Mouse (Mus musculus) gastrocnemius, adult 2 months (tissue): Measurements from ENCODE around the gene Insc. TPM values are rescaled to one million over a fixed set of nuclear protein-coding genes. Genes with fewer than 3 reads are reported as not detected.

ENCODE experiments used
- DNase-seq: peaks from one replicate; pipeline ENCODE4 v3.0.0; 2022
- H3K27ac ChIP-seq: fragments of 200-600 bp; 2 replicates; pipeline ENCODE4 v1.8.1; 2022; ENCODE audit warnings: mild to moderate bottlenecking
- H3K4me3 ChIP-seq: fragments of 200-600 bp; 2 replicates; pipeline ENCODE4 v1.8.1; 2022; ENCODE audit warnings: mild to moderate bottlenecking, moderate library complexity
- CTCF ChIP-seq: fragments of 200-600 bp; IDR thresholded peaks from 2 replicates; pipeline ENCODE4 v1.8.1; 2022; ENCODE audit warnings: antibody characterized with exemption, mild to moderate bottlenecking, moderate library complexity
- intact Hi-C: fragments of 180-260 bp; cut with DNase I; formaldehyde crosslinking; loops from one replicate; pipeline ENCODE4 v1.15.1; 2025
- total RNA-seq, 2 experiments: library from RNA; stranded (reverse); gene quantifications; 2 replicates each; pipeline ENCODE4 v1.2.3; 2021

The Insc gene
- total RNA-seq, 2 experiments from 2014 or later = 0.48 to 1.9 TPM

DNA sequence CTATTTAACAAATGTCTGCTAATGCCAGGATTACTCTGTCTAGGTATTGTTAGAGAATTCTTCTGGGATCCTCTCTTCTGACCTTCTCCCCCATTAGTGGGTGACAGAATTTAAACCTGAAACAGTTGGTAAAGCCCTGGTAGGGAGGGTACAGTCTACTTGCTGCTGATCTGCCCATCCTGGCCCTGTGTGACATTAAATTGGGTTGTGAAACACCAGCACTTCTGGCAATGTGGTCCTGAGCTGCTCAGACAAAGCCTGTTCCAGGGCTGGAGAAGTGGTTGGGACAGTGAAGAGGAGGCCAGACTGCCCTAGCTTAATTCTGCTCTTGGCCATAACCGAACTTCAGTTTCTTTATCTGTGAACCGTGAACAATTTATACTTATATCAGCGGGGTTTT, 27.1 kb downstream of the Insc start:
- intact Hi-C loops = no loop called here
- H3K4me3 ChIP-seq = no peak overlapping the region
- DNase-seq = no peak
- no peak for TF ChIP-seq CTCF
- no peak overlapping the region for H3K27ac ChIP-seq

DNA sequence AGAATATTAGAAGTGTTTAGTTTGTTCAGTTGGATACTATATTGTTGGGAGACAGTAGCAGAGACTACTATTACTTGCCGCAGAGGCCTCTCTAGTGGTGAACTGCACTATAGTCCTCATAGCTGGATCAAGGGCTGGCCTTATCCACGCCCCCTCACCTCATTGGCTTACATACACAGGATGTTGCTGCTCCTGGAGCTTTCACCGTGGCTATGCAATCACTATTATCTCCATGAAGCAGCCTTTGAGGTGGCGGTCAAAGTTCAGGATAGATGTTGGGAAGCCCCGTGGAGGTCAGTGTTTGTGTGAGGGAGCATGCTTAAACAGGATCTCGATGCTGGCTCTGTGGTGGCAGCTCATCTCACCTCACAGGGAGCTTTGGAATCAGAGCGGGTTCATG, 28.3 kb downstream of the Insc start:
- Histone ChIP-seq H3K27ac (no peak overlapping the region), H3K4me3 (no peak overlapping the region)
- intact Hi-C loops = no loop called here
- no peak for DNase-seq
- TF ChIP-seq CTCF = no peak

DNA sequence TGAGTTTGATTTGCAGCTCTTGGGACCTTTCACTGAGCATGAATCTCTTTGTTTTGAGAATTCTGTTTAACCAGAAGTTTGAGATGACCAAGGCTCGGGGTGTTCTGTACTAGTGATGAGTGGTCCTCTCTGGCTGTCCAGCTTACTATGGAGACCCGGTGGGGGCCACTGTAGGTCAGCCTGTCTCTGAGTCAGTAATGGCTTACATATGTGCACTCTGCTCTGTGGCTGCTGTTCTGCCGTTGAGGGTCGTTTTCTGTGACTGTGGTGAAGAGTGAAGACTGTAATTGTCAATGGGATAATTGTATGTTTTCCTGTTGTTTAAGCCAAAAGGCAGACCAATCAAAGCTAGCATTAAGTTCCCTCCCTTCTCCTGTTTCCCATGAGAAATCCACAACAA, 30.3 kb downstream of the Insc start:
- no peak for TF ChIP-seq CTCF
- Histone ChIP-seq H3K4me3 (no peak overlapping the region), H3K27ac (no peak overlapping the region)
- intact Hi-C loops = no loop called here
- no peak for DNase-seq

GRCm38 (mm10) chr7:114775856-114776255, 32.4 kb downstream of the Insc start:
- Histone ChIP-seq H3K27ac (no peak overlapping the region), H3K4me3 (no peak overlapping the region)
- intact Hi-C loops = no loop called here
- DNase-seq = no peak
- no peak for TF ChIP-seq CTCF

DNA sequence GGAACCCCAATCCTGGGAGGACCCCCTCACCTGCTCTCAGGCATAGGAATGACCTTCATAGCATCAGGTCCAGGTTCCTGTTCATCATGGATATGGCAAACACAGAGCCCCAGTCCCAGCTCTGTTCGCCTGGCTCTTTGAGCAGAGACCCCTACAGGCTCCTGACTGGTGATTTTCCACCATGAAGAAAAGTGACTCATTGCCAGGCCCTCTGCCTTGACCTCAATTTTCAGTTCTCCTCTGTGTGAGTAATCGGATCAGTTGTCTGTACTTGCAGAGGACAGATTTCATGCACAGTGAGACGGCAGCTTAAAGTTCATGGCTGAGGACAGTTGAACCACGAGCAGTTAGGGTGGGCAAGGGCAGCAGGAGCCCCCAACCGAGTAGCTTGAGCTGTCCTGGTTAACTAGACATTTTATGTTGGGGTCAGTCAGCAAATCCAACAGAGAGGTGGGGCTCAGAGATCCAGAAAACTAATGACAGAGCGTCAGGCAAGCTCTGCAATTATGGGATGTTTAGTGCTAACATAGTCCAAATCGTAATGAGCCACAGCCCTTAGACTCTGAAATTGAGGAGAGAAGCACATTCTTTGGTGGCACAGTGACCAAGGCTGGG, 34.8 kb downstream of the Insc start:
- no peak overlapping the region for H3K4me3 ChIP-seq
- H3K27ac ChIP-seq = no peak overlapping the region
- intact Hi-C loops = no loop called here
- no peak for DNase-seq
- TF ChIP-seq CTCF = no peak

DNA sequence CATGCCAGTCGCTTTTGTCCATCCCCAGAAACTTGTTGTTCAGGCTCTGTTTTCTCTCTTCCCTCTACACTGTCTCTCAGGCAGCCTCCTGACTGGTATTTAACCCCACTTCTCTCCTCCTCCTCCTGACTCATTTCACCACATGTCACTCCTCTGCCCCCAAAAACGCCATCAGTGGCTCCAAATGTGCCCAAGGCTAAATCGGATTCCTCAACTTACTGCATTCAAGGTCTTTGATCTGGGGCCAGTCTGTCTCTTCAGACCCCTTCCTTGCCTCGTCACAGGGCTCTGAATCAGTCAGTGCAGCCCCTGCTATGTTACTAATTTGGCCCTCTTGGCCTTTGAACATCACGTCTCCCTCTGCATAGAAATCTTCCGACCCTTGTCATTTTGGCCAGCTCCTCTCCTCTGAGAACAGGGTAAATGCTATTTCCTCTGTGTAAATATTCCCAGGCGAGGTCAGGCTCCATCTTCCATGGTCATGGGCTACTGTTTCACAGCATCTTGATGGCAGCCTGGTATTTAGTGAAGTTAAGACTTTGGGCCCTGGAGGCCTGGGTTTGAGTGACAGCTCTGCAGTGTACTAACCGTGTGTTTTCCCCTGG, 35.7 kb downstream of the Insc start:
- no peak for DNase-seq
- no peak overlapping the region for H3K4me3 ChIP-seq
- no peak for TF ChIP-seq CTCF
- intact Hi-C loops = no loop called here
- H3K27ac ChIP-seq = no peak overlapping the region

DNA sequence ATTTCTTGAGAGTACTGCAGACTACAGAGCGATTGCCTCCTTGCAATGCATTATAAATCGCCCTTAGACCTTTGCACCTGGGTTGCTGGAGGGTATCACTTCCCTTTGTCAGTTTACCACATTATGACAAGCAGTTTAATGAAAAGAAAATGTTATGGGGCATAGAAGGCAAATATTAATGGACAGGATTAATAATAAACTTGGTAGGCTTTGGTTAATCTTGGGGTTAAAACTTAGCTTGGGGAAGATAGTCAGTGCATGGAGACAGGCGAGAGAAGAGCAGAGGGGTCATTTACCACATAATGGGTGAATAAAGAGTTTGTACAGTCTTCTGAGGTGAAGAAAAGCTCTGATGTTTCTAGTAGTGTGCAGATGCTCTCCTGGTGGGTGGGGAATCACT, 39.8 kb downstream of the Insc start:
- Histone ChIP-seq H3K4me3 (no peak overlapping the region), H3K27ac (no peak overlapping the region)
- no peak for TF ChIP-seq CTCF
- intact Hi-C loops = no loop called here
- no peak for DNase-seq

- no peak overlapping the region for H3K27ac ChIP-seq
- no peak overlapping the region for H3K4me3 ChIP-seq
- no peak for DNase-seq
- intact Hi-C loops = no loop called here
- no peak for TF ChIP-seq CTCF
These were observed 47.6 kb downstream of the Insc start for GRCm38 (mm10) chr7:114791087-114791486.

DNA sequence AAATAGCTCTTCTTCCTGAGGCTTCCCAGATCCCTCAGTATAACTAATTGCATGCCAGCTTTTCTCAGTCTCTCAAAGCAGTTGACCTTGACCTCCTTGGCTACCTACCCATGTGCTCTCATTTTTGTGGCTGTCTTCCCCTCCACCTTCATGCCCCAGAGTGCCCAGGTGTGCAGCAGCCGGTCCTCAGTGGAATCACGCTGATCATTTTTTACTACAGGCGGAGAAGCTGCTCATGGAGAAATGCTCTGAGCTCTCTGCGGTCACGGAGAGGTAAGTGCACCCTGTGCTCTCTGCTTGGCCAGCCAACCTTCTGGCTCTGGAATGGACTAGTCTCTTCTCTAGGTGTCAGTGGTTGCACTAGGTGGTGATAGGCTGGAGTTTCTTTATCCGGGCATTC, 48.5 kb downstream of the Insc start:
- no peak for DNase-seq
- Histone ChIP-seq H3K4me3 (no peak overlapping the region), H3K27ac (no peak overlapping the region)
- intact Hi-C loops = no loop called here
- no peak for TF ChIP-seq CTCF

- no peak for DNase-seq
- no peak for TF ChIP-seq CTCF
- intact Hi-C loops = no loop called here
- no peak overlapping the region for H3K27ac ChIP-seq
- no peak overlapping the region for H3K4me3 ChIP-seq
These were observed 50.9 kb downstream of the Insc start for GRCm38 (mm10) chr7:114794400-114794799.

DNA sequence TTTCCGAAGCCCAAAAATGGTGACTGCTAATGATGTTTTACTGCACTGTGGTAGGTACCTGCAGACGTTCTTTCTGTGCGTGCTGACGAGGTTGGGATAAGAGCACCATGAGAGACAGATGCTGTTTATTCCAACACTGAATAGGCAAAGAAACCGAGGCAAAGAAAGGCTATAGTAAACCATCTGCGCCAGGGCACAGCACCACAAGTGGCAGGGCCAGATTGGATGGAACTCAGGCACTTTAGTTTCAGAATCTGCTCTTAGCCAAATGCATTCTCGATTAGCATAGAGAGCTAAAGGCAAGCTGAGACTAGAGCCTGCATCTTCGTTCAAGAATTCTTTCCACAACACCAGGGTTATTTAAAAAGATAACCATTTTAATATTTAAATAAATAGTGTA, 59.1 kb downstream of the Insc start:
- Histone ChIP-seq H3K27ac (no peak overlapping the region), H3K4me3 (no peak overlapping the region)
- intact Hi-C loops = no loop called here
- no peak for TF ChIP-seq CTCF
- DNase-seq = no peak

GRCm38 (mm10) chr7:114805311-114805710, 61.8 kb downstream of the Insc start:
- TF ChIP-seq CTCF = no peak
- no peak for DNase-seq
- H3K4me3 ChIP-seq = no peak overlapping the region
- intact Hi-C loops = no loop called here
- H3K27ac ChIP-seq = no peak overlapping the region; the same call in 1 of the 2 replicates

DNA sequence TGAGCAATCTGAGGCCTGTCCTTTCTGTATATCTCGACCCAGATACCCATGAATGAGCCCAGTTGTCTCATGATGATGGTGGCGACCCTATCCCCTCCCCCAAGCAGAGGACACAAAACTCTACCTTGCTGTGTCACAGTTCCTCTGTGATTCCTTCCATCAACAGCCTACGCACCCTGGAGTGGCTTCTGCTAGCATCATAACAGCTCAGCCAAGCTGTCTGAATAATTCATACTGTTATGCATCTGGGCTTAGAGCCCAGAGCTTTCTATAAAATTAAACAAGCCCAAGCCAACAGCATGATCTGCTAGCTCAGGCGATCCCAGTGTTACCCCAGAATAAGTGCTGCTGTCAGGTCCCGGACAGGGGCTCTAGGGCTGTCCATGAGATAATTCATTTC, 63.8 kb downstream of the Insc start:
- intact Hi-C loops = no loop called here
- no peak for DNase-seq
- no peak overlapping the region for H3K4me3 ChIP-seq
- no peak overlapping the region for H3K27ac ChIP-seq
- TF ChIP-seq CTCF = no peak

DNA sequence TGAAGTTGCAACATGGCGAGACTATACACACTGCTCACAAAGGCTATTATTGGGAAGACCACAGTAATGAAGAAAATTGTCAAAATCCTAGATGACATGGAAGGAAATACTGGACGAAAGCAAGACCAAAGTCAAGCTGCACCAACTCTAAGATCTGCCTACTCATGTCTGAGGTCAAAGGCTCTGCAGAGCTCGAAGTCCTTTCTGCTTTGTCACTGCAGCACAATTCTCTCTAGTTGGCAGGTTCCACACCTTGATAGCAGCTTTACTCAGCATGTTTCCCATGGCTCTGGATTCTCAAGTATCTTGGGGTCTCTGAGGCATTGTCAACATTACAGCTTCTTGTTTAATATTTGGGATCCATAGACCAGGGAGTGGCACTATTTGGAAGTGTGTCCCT, 64.8 kb downstream of the Insc start:
- no peak for TF ChIP-seq CTCF
- no peak overlapping the region for H3K27ac ChIP-seq
- no peak overlapping the region for H3K4me3 ChIP-seq
- DNase-seq = no peak
- intact Hi-C loops = no loop called here
